Mouse (Mus musculus) left cerebral cortex, postnatal 14 days (tissue): ENCODE data around the gene Ccdc54. TPM values are rescaled to one million over a fixed set of nuclear protein-coding genes. Genes with fewer than 3 reads are reported as not detected.

Source experiments
- DNase-seq, 2 experiments: peaks; one replicate each; pipeline ENCODE4 v3.0.0; 2021 to 2022; ENCODE audit warnings: low spot score in 2 of 2, mixed read lengths in 1 of 2
- intact Hi-C: fragments of 180-260 bp; cut with DNase I; formaldehyde crosslinking; loops from one replicate; pipeline ENCODE4 v1.15.1; 2025
- total RNA-seq, 2 experiments: library from RNA; stranded (reverse); gene quantifications; 2 replicates each; pipeline ENCODE4 v1.2.3; 2021

Gene Ccdc54
- total RNA-seq, 2 experiments from 2014 or later: not detected

DNA sequence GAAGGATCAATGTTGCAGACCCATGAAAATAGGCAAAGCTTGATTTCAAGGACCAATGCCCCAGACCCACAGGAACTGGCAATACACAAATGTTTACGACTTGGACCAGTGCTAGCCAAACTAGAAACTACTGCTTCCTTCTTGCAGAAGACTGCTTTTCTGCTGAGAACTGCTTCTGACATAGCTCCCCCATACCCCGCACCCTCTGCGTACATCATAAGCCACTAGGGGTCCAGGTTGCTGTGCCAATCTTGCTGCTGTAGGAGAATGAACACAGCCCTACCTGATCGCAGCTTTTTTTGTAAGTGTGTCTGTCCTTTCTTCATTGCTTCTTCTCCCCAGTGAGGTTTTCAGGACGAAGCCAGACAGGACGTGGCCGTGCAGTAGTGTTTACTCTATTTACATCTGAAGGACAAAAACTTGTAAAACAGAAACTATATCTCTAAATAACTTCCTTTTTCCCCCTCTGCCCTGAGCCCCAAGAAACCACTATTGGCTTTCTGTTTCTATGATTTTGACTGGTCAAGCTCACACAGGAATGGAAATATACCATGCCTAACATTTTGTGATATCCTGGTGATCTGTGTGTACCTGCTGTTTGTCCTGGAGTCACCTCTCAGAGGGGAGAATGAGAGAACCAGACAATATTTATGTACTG, 39.0 kb downstream of the Ccdc54 start:
- no peak for DNase-seq
- intact Hi-C loops: no loop called here

DNA sequence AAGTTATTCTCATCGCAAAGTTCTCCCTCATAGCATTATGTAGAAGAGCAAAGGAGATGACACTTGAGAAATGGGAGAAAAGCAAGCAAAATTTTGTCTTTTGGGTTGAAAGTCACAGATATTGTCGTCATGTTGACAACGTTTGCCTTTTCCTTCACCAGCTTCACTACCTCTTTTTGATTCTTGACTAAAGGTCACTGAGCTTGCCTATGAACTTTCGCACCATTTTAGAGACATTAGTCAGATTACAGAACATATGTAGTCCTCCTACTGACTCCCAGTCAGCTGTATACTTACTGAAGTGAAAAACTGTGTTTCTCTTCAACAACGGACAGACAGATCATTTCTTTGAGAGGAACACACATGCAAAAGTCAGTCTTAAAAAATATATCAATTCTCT, 40.0 kb downstream of the Ccdc54 start:
- intact Hi-C loops: no loop called here

DNA sequence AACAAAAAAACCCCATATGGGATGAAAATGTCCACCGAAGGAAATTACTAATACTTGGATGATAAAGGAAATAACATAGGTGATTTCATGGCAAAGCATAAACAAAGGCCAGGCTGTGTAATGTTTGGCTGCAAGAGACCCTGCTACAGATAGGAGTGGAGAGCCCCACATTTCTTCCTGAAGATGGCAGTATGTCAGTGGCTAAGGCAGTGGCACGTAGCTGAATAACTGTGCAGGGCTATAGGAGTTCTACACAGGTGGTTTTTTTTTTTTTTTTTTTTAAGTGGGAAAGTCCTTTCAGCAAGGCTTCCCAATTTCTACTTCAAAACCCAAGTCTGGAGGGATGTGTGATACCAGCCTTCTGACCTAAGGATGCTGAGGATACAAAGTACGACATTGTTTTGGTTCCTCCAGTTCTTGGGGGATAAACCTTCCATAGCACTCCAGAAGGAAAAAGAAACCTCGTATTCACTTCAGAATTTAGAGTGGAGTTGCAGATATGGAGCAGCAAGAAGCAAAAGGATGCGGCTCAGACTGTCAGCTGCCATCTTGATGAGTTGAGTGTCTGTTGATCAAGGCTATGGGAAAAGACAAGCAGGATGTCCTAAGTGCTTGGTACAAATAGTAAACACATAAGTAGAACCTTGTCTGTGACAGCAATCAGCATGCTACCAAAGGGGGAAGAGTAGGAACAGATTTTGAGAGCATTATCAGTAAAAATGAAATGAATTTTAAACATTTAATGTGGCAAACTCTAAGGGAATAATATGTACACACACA, 48.2 kb downstream of the Ccdc54 start:
- intact Hi-C loops: loop anchor here (5.0 kb wide), 1 partner anchor 145 kb away; no protein-coding TSS in a partner anchor
- DNase-seq: peak in 1 of 2 experiments; percentile 25

More for the DNA sequence above, 40.0 kb downstream of the Ccdc54 start:
- DNase-seq: no peak

Other genes with a start within 250 kb of the Ccdc54 start
- gene Bbx, start 158.8 kb downstream of the Ccdc54 start, total RNA-seq: 10 to 100 TPM; 12.1 TPM